Mouse (Mus musculus) cerebellum, postnatal 10 days (tissue): ENCODE results near the gene C1qa.

ENCODE experiments used
- DNase-seq, 2 experiments: peaks; one replicate each; pipeline ENCODE4 v3.0.0; 2021; ENCODE audit warnings: mixed read lengths in 2 of 2

C1qa gene

DNA sequence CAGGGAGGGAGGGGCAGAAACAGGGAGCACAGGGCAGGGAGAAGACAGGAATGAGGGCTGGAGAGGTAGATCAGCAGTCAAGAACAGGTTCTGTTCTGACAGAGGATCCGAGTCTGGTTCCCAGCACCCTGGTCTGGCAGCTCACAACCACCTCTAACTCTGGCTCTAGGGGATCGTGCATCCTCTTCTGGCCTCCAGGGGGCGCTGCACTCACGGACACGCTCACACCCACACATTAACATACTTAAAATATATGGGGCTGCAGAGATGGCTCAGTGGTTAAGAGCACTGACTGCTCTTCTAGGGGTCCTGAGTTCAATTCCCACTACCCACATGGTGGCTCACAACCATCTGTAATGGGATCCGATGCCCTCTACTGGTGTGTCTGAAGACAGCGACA lies 38.6 kb downstream of the C1qa start:
- DNase-seq = no peak

DNA sequence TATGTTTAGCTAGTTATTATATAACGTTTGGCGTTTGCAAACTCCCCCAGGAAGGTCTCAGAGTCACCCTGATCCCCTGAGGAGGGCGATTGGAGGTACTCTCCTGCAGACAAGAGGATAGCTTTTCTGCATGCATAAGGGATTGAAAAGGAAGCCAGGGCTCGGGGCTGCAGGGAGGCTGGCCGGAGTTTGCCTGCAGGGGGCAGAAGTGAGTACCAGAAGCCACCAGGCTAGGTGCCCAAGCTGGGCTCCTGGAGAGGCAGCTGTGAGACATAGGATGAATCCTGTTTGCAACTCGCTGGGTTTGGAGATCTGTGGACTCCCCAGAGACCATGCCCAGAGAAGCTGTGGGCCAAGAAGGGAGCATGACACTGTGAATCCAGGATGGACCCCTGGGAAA lies 43.5 kb downstream of the C1qa start:
- DNase-seq = peak; percentile 58 to 59

DNA sequence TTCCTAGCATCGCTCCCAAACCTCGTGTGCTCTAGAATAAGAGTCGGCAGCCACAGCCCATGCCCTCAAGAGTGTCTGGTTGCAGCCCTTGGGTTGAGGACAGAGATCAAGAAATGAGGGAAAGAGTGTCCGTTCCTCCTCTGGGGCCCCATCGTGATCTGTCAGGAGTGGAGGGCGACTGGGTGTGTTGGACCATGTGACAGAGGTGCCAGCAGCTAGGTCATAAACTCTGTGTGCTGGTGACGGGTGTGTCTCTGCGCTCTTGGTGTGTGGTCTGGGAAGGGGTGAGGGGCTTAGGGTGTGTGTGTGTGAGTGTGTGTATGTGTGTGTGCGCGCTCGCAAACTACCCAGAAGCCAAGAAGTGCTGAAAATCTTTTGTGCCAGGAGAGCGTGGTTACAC lies 45.6 kb downstream of the C1qa start:
- DNase-seq = no peak

DNA sequence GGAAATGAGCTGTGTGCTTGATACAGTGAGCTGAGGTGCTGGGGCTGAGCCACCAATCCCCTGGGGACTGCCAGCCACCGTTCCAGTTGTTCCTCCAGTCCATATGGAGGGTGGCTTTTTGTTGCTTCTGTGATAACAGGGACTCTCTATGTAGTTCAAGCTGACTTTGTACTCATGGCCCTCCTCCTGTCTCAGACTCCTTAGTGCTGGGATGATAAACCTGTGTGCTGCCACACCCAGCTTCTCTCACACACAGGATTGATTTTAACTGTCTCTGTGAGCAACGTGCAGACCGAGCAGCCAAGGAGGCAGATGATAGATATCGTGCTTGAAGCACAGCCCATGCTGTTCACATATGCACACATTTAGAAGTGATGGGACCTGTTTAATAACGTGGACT lies 46.5 kb downstream of the C1qa start:
- no peak for DNase-seq

DNA sequence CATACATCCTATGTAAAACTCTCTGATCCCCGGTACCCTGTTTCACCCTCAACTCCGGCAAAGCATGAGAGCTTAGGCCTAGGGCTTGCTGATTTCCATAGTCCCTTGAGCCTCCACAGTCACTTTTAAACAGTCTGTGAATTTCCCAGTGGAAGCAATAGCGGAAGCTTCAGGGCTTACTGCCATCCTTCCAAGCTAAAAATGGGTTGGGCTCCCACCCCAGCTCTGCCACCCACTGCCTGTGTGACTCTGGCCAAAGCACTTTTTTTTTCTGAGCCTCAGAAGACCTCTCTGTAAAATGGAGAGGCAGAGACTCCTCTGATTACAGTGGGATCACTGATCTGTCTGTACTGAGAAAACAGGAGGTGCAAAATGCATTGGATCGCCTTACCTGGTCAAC lies 50.0 kb downstream of the C1qa start:
- no peak for DNase-seq

DNA sequence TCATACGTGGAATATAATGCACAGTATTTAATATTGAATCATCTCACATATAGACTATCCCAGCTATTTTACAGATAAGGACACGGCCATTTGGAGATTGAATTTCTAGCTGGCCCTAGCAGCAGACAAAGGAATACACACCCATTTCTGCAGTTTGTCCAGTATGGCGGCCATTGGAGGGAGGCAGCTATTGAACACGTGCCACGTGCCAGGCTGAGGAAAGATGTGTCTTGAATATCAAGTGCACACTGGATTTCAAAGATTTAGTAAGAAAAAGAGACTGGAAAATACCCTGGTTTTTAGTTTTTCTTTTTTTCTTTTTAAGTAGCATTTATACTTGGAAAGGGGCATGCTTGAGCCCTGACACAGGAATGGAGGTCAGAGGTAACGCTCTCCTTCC lies 51.4 kb downstream of the C1qa start:
- DNase-seq = no peak
